Mouse (Mus musculus): ENCODE measurements around the gene Ebf3. TPM values are rescaled to one million over a fixed set of nuclear protein-coding genes. Genes with fewer than 3 reads are reported as not detected.

The Ebf3 gene
- total RNA-seq, 2 experiments from 2014 or later = 1.8 to 2.2 TPM

DNA sequence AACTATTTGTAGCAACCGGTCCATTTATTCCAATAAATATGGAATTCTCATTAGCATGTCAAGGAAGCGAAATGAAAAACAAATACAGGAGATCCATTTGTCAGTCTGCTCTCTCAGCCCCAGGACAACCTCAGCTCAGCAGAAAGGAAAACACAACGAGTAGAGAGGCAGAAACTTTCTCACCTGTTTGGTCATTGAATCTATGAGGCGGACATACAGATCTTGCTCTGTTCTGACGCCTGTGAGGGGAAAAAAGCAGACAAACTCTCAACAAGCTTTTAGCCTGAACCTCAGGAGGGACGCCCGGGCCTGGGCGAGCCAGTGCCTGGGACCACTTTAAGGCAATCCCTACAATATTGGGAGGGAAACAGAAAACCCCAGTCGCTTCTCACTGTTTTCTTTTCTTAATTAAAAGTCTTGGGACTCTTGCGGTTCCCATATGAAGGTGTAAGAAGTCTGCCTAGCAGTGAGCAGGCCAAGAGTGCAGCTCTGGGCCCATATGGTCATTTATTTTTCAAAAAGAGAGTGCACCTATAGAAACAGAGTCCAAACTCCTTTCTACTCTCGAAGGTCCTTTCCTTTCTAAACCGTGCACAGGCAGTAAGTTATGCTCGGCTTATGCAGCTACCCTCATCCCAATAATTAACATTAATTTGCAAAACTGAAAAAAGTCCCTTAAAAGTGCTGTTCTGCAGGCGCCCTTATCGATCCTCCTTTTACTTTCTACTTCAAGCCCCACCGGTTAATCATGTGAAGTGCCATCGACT, 1.9 kb downstream of the Ebf3 start:
- DNase-seq (ENCODE audit: low spot score in 2 of 2) = no peak

DNA sequence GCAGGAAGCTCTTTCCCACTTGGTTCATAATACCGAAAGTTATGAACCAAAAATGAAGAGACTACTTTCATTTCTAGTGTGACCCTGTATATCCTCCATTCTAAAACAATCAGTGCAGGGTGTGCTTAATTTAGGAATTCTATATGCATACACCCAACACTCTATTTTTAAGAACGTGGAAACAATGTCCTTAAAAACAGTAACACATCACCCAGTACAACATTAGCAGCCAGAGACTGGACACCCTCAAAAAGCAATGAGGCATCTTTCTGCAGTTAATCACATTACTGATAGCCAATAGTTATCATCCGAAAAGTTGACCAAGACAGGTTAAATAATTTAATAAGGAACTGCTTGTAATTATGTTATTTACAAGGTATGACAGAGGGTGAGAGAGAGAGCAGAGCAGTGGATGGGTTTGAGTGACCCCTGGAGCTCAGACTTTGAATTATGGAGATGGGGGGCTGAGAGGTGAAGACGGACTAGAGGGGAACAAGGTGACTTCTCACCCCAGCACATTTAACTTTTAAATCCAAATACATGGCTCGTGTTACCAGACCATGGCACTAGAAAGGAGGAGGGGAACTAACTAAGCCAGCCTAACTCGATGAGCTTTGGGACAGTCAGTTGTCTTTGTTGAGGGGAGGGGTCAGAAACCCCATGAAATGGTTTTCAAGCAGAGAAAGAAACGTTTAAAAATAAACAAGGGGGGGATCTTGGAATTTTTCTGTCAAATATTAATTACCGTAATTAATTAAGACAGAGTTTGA, 2.7 kb downstream of the Ebf3 start:
- DNase-seq (ENCODE audit: low spot score in 2 of 2) = no peak

DNA sequence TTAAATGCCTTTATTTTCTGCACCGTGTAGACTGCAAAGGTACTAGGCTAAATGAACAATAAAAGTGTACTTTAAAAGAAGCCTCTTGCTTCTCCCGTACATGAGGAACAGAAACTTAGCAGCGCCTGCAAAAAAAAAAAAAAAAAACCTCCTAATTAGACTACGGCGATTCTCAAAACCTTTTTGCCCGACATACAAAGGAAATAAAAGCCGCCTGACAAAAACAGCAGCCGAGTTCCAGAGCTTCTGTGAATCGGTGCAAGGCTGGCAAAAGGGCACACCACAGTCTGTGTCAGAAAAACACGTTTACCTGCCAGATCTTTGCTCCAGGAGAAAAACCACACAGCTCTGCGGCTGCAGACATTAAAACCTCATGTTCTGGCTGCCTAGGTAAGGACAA, 3.4 kb downstream of the Ebf3 start:
- no peak for DNase-seq (ENCODE audit: low spot score in 2 of 2)

DNA sequence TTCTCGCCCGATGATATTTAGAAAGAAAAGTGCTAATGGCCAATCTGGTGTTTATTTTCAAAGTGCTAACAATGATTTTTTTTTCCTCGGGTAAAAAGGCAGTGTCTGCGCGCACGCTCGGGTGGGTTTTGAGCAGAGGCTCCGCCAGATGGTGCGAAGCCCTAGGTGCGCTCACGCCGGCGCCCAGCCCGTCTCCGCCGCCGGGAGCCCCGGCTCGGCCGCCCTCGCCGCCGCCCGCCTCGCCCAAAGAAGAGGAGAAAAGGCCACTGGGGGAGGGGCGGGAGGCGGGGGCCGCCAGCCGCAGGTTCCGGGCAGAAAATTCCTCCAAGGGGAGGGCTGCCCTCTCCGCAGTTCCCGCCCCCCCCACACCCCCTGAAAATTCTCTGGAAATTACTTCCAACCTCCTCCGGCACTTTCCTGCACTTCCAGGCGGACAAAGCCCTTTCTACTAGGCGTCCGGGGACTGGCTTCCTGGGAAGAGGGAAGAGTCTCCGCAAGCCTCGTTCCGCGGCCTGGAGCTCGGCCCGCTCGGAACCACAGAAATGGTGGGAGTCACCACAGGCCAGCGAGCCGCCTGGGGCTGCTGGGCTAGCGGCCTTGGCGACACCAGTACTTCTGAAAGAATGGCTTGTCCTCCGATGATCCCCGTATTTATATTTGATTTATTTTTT, 4.0 kb downstream of the Ebf3 start:
- no peak for DNase-seq (ENCODE audit: low spot score in 2 of 2)

DNA sequence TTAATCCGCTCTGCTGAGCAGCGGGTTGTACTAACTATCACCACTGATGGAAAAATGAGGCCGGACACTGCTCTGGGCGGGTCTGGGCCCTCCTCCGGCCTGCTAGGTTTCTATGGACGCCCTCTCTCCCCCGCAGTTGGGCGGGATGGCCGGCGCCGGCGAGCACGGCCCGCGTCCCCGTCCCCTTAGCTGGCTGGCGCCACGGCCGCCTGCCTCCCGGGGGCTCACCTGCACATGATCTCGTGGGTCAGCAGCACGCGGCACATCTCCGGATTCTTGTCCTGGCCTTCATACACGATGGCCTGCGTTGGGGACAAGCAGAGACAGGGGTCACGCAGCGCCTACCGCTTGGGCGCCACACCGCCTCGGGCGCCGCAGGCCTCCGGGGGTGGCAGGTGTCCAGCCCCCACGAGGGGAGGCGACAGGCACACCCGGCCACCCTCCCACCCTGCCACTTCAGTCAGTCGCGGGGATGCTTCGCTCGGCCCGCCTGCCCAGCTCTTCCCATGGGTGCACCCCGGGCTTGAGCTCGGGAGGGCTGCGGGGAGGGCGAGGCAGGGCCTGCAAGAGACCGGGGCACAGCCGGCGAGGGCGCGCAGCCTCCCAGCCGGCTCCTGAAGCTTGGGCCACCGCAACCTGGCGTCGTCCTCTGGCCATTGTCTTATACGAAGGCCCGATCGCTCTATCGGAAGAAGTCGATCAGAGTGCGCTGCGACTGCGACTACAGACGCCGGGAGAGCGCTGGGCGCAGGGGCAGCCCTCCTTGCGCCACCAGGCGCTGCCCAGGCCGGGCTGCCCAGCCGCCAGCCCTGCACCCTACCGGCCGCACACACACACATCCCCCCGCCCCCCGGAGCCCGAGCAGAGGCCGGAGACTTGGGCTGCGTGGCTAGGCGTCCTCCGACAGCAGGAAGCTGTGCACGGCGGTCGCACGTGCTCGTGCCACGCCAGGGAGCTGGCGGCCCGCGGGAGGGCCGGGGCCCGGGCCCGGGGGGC, 4.9 kb downstream of the Ebf3 start:
- DNase-seq (ENCODE audit: low spot score in 2 of 2) = no peak

DNA sequence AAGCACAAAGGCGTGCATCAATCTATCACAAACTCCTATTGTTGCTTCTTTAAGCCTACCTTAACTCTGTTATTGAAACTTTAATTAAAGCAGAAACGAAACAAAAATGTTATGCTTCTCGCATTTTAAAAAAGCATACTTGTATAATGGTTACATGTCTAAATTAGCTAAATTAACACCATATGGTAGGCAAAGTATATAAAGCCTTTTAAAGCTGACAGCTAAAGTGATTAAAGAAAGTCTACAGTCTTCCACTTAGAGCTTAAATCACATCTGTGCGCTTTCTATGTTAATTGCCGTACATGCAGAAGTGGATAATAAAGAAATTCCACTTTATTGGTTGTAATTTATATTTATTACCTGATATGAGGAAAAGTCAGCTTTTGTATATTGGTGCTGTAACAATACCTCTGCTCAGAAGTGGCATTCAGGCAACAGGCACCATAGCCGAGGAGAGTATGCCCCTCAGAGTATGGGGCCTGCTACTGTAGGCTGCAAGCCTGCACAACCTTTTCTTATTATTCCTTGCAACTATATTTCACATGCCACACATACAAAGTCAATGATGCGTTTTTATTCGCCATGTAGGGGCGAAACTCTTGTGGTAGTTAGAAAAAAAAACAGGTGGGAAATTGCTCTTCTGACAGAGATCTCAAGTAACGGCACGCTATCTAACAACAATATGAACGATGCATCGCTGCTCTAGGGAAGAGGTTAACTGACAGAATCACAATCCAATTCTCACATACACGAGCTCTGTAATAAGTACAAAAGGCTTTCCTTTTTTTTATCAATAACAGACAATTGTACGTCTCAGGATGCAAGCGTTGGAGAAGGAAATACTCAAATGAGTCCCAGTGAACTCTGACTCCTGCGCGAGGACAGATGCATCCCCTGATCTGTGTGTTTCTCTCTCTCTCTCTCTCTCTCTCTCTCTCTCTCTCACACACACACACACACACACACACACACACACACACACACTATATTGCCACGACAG, 5.9 kb downstream of the Ebf3 start:
- DNase-seq (ENCODE audit: low spot score in 2 of 2) = no peak

DNA sequence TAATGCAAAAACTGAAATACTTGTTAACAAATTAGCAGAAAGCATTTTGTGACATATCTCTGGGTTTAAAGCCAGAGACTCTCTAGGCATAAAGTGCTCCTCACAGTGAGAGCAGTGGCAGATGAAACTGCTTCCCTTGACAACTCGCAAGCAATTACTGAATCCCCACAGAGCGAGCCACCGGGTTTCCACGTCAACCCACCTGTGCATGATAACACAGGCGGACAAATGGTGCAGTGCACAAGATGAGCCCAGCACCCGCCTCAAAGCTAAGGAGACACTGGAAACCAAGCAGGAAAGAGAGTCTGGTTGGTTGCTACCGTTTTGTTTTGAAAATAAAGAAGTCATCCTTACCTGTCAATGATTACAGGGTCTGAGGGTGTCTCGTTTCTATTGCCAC, 7.1 kb downstream of the Ebf3 start:
- no peak for DNase-seq (ENCODE audit: low spot score in 2 of 2)

DNA sequence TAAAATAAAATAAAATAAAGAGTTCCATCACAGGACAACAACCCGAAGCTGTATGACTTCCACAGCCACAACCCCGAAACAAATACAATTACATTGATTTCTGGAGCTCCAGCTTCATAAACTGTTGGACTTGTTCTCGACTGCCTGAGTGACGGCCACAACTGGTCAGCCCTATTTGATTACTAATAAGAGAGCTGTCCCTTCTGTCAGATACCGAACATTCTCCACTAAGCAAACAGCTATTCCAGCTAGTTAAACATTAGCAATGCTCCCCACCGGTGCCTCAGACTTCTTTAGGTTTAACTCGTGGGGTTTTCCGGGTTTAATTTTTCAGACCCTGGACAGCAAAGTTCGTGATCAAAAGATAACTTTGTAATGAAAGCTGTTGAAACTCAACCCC, 8.1 kb downstream of the Ebf3 start:
- DNase-seq (ENCODE audit: low spot score in 2 of 2) = no peak

DNA sequence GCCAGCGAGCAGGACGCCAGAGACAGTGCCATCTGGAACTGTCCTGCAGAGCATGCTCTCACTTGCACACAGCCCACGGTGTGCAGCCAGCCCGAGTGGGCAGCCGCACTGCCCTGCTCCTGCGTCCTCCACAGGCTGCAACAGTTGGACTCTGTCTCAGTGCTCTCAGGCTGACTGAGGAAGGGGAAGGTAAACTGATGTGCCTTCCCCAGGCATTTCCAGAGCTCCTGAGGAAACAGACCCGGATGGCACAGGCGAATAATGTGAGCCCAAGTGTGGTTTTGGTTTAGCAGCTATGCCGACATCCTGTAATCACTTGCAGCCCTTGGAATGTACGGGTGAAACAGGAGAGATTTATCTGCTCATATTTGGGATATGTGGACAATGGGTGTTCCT, 10.5 kb downstream of the Ebf3 start:
- DNase-seq (ENCODE audit: low spot score in 2 of 2) = no peak

DNA sequence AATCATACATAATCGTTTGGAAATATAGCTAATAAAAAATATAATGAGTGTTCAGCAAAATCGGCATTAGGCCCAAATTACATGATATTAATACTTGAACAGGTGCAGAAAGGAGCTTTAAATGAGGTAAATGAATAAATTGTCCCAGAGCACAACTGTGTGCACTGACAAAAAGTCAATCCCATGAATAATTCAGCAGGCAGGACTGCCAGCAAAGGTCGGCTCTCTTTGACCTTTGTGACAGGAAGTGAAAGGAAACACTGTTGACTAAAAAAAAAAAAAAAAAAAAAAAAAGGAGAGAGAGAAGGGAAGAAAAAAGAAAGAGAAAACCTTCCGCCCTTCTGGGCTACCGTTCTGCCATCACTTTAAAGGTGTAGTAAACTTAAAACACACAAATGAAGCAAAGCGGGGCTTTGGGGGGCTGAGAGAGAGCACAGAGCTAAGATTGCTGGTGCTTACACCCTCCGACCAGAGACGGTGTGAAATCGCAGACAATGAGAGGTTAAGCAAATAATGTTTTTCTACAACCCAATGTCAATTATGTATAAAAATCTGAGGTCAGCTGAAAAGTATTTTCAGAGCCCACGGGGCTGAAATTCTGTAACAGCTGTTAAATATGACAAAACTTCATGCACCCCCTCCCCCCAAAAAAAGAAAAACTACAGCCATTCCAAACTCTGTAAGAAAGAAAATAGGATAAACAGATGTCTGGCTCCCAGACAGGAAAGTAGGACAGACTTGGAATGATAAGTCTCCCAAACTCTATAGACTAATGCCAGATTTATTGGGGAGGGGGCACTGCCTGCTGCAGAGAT, 11.1 kb downstream of the Ebf3 start:
- DNase-seq (ENCODE audit: low spot score in 2 of 2) = no peak

DNA sequence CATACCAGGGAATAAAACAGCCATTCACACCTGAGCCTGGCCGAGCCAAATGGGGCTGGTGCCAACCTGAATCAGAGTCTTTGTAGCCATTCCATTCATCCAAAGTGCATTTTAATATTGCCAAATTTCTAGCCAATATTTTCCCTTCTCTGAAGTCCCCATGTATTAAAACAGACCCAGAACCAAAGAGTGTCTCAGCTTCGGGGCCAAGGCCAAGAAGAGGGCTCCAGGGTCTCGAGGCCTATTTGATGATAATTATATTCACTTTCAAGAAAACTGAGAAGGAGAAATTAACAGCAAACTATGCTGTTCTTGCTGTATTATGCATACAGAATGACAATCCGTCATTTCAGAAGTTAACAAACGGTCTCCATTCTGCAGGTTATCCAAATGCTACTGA, 12.1 kb downstream of the Ebf3 start:
- no peak for DNase-seq (ENCODE audit: low spot score in 2 of 2)

DNA sequence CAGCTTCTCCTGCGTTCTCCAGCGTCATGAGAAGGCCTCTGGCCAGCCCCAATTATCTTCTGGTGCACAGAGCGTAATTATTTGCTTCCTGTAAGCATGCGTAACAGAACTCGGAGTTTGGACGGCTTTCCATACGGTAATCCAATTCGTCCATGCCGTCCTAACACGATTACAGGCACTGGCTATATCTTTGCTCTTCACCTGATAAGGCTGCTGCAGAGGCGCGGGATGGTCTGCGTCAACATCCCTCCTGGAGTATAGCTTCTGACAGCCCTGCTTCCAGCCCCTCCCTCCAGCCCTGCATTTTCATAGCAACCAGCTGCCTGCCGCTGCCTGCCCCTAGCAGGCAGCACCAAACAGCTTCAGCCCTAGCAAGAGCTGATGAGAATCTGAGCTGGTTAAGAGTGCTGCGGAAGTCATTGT, 12.9 kb downstream of the Ebf3 start:
- DNase-seq (ENCODE audit: low spot score in 2 of 2) = no peak

DNA sequence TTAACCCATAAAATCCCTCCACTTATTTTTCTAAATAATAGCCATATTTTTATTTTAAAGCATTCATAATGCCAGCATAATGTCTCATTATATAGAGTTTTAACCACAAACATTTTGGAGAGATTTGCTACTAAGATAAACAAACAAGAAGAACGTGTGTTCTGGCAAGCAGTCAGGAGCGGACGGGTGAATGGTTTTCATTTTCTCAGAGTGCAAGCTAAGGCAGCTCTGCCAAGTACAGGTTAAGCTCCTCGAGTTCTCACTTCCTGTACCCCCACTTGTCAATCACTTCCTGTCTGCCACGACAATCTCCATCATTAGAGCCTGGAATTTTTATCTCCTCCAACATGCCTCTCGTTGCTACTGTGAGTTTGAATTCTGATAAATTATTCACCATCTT, 13.4 kb downstream of the Ebf3 start:
- no peak for DNase-seq (ENCODE audit: low spot score in 2 of 2)

DNA sequence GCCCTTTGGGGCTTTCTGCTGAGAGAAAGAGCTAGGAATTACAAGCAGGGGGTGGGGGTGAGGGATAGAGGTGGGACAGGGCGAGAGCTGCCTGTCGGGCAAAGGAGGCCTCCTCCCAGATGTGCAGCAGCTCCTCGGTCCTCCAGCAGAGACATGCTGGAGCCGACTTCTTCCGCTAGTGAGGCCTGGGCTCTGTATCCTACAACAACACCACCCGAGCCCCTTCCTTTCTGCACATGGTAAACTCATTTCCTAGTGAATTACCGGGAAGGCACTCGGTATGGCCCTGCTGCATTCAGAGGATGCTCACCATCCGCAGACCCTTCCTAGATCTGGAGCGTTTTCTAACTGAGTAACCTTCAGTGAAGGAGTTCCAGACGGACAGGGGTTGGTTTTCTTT, 14.1 kb downstream of the Ebf3 start:
- no peak for DNase-seq (ENCODE audit: low spot score in 2 of 2)

DNA sequence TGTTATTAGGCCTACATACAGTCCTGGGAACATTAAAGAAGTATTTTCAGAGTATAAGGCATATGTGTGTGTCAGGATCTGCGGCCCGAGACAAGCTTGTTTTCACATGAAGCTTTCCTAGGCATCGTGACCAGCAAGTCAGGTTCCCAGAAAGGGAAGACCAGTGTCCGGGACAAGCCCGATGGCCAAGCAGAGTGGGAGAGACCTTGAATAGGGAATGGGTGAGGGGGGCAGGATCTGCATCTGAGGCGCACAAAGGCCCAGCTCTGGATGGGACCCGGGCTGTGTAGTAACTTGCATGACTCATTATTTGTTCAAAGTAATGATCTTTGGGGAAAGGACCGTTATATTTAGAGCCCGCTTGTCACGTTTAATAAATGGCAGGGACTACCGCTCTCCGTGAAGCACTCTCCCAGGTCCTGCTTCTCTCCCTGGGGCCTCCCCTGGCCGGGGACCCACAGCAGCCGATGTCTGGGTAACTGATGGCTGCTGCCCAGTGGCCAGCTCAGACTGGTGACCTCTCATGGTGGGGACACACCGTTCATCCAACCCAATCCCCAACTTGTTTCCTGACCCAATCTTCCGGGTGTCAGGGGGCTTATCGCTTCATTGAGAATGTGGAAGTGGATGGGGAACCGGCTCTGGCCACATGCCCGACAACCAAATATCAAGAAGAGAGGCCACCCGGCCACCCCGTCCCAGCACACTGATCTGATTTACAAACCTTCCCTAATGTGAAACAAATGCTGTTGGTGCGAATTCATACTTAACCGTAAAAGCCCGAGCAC, 16.5 kb downstream of the Ebf3 start:
- DNase-seq (ENCODE audit: low spot score in 2 of 2) = no peak

DNA sequence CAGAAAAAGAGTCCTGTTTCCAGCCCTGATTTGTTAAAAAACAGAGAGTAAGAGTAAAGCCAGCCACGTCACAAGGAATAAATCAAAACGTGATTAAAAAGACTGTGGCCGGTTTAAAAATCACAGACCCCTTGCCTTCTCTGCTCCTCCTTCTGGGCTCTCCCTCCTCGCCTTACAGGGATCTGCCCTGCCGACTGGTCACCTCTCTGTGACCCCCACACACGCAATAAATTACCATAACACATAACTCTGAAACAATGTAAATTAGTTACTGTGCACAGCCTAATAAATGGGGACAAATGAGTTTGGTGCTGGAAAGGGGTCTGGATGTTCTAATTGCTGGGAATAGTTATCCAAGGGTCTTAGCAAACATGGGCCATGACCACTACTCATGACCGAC, 17.1 kb downstream of the Ebf3 start:
- no peak for DNase-seq (ENCODE audit: low spot score in 2 of 2)

DNA sequence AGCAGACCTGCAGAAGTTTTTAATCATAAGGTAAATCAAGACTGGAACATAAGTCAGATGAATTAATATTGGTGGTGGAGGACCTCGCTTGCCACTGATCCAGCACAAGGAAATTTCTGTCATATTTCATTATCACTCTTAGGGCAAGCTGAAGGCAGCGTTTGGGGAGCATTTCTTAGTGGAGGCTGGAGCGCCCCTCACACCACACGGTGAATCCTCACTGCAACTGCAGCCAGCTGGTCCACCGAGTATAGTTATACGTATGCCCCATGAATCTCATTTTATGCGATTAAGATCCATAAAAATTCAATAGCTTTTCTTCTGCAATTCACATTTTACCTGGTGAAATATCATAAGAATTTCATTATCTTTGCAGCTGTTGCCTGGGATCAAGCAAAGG, 18.6 kb downstream of the Ebf3 start:
- DNase-seq (ENCODE audit: low spot score in 2 of 2) = no peak

DNA sequence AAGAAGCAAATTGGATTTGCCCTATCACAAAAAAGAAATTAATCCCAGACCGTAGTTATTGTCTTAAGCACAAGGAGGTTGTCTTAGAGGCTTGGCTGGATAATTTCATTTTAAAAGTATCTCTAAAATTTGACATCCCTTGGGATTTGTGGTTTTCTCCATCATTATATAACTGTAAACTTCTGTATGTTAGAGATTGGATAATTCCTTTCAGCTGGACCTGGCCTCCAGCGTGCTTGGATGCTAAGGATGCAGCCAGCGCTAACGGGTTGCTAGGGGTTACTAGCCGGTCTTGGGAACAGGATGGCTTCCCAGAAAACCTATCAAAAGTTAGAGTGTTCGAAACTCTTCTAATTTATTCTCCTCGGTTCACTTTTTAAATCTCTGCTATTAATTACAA, 19.8 kb downstream of the Ebf3 start:
- no peak for DNase-seq (ENCODE audit: low spot score in 2 of 2)

Measured in layer of hippocampus, postnatal 14 days (tissue).